Mouse (Mus musculus) CH12.LX (cell line): ENCODE measurements around the gene Nat8.

Experiments used
- CHD1 ChIP-seq: IDR thresholded peaks from 2 replicates; pipeline ENCODE4 v1.6.1; 2012; ENCODE audit warnings: low read depth, low read length, improper control_type of control experiment, inconsistent platforms
- CTCF ChIP-seq, 2 experiments: IDR thresholded peaks in 1 of 2; conservative IDR thresholded peaks in 1 of 2; 2 replicates each; pipeline ENCODE4 v1.5.1; 2011 to 2012; ENCODE audit warnings: low read depth in 2 of 2, low read length in 2 of 2, improper control_type of control experiment in 1 of 2, inconsistent platforms in 1 of 2, mild to moderate bottlenecking in 1 of 2, moderate library complexity in 1 of 2
- EP300 ChIP-seq: IDR thresholded peaks from 2 replicates; pipeline ENCODE4 v1.6.1; 2011; ENCODE audit warnings: low read length, improper control_type of control experiment
- JUN ChIP-seq: IDR thresholded peaks from 2 replicates; pipeline ENCODE4 v1.6.1; 2011; ENCODE audit warnings: low read depth, mild to moderate bottlenecking, low read length, improper control_type of control experiment, moderate library complexity; ENCODE audit not compliant: insufficient read depth
- JUND ChIP-seq: conservative IDR thresholded peaks from 2 replicates; pipeline ENCODE4 v1.6.1; 2011; ENCODE audit warnings: low read depth, low read length, improper control_type of control experiment
- MAX ChIP-seq: IDR thresholded peaks from 2 replicates; pipeline ENCODE4 v1.6.1; 2011; ENCODE audit warnings: low read length, improper control_type of control experiment
- POLR2A ChIP-seq: IDR thresholded peaks from 2 replicates; pipeline ENCODE4 v1.6.1; 2011; ENCODE audit warnings: low read depth, mild to moderate bottlenecking, improper control_type of control experiment, low read length
- POLR2AphosphoS2 ChIP-seq: IDR thresholded peaks from 2 replicates; pipeline ENCODE4 v1.6.1; 2011; ENCODE audit warnings: low read depth, low read length, improper control_type of control experiment
- RCOR1 ChIP-seq: conservative IDR thresholded peaks from 2 replicates; pipeline ENCODE4 v1.6.1; 2012; ENCODE audit warnings: low read depth, mild to moderate bottlenecking, inconsistent platforms, low read length, improper control_type of control experiment
- SIN3A ChIP-seq: IDR thresholded peaks from 2 replicates; pipeline ENCODE4 v1.6.1; 2012; ENCODE audit warnings: low read length, improper control_type of control experiment, inconsistent platforms
- TCF12 ChIP-seq: IDR thresholded peaks from 2 replicates; pipeline ENCODE4 v1.6.1; 2014; ENCODE audit warnings: low read depth, mild to moderate bottlenecking, inconsistent platforms, low read length, improper control_type of control experiment
- USF1 ChIP-seq: IDR thresholded peaks from 2 replicates; pipeline ENCODE4 v1.6.1; 2014; ENCODE audit warnings: low read depth, mild to moderate bottlenecking, inconsistent platforms, low read length, improper control_type of control experiment
- USF2 ChIP-seq: conservative IDR thresholded peaks from 2 replicates; pipeline ENCODE4 v1.6.1; 2011; ENCODE audit warnings: low read depth, low read length, improper control_type of control experiment
- ZKSCAN1 ChIP-seq: IDR thresholded peaks from 2 replicates; pipeline ENCODE4 v1.6.1; 2012; ENCODE audit warnings: low read depth, inconsistent platforms, low read length, improper control_type of control experiment, borderline replicate concordance

DNA sequence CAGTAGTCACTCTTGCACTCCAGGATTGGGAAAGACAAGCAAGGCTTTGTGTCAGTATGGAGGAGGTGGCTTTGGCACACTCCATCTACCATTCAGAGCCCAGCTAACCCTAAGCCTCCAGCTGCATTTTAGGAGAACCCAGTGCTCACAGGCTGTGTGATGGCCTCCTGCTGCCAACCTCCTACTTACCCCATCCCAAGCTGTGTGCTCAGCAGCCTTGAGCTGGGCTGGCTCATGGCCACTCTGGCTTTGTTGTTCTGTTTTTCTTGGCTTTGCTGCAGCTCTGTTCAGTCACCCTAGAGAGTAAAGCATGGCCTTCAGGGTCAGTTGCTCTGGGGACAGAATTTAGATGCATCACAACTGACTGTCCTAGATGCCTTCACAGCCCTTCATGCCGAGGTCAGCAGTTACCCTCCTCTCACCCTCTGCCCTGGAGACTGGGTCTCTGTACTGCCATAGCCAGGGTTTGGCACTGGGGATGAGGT, 24.4 kb upstream of the Nat8 start:
- TF ChIP-seq MAX (no peak), POLR2A (no peak), JUN (no peak), CHD1 (no peak), USF2 (no peak), JUND (no peak), POLR2AphosphoS2 (no peak), CTCF (conservative IDR thresholded peaks at IDR 0.05 in 1 of 2, IDR thresholded peaks at IDR 0.05 in 1 of 2; ENCODE audit: low read depth in 2 of 2, low read length in 2 of 2) (no peak), EP300 (no peak), SIN3A (no peak), USF1 (no peak), ZKSCAN1 (no peak), RCOR1 (no peak), TCF12 (no peak)
